ENCODE assay signal across 32 mouse cellular contexts in genomic region chr19:59092295-59092694, GRCm38 (mm10).
"Had no signal": no experiment of that assay in that cellular context is flagged by ENCODE, and none has a peak within 500 bp of the region (broad histone marks: within the 10 kb centered on the region; RNA-seq: fewer than 3 reads in every experiment).

No protein-coding gene starts in this region.

- H3K4me2 ChIP-seq: limb, embryonic 12.5 days; limb, embryonic 13.5 days; limb, embryonic 15.5 days; liver, embryonic 11.5 days; liver, embryonic 12.5 days; liver, embryonic 13.5 days; liver, embryonic 15.5 days; lung, embryonic 14.5 days; lung, embryonic 15.5 days; midbrain, embryonic 11.5 days; midbrain, embryonic 12.5 days; midbrain, embryonic 13.5 days; midbrain, embryonic 15.5 days; neural tube, embryonic 12.5 days had no signal

- H3K9me3 ChIP-seq: limb, embryonic 10.5 days; limb, embryonic 13.5 days; limb, embryonic 15.5 days; liver, embryonic 12.5 days; liver, embryonic 13.5 days; liver, embryonic 15.5 days; lung, embryonic 15.5 days; midbrain, embryonic 10.5 days; midbrain, embryonic 12.5 days; midbrain, embryonic 13.5 days; midbrain, embryonic 15.5 days; neural tube, embryonic 12.5 days had no signal

- H3K4me3 ChIP-seq: limb, embryonic 10.5 days; limb, embryonic 12.5 days; limb, embryonic 13.5 days; limb, embryonic 15.5 days; liver, embryonic 12.5 days; liver, embryonic 13.5 days; liver, embryonic 15.5 days; lung, embryonic 15.5 days; megakaryocyte, embryonic 14.5 days; midbrain, embryonic 10.5 days; midbrain, embryonic 12.5 days; midbrain, embryonic 13.5 days; midbrain, embryonic 15.5 days; myocyte; neural tube, embryonic 12.5 days had no signal

- H3K27ac ChIP-seq: limb, embryonic 10.5 days; limb, embryonic 12.5 days; limb, embryonic 13.5 days; limb, embryonic 15.5 days; liver, embryonic 12.5 days; liver, embryonic 13.5 days; liver, embryonic 14.5 days; liver, embryonic 15.5 days; lung, embryonic 15.5 days; macrophage; midbrain, embryonic 10.5 days; midbrain, embryonic 12.5 days; midbrain, embryonic 13.5 days; midbrain, embryonic 15.5 days; neural tube, embryonic 12.5 days had no signal

- H3K36me3 ChIP-seq: limb, embryonic 10.5 days; limb, embryonic 12.5 days; limb, embryonic 13.5 days; limb, embryonic 15.5 days; liver, embryonic 12.5 days; liver, embryonic 13.5 days; liver, embryonic 15.5 days; lung, embryonic 15.5 days; midbrain, embryonic 10.5 days; midbrain, embryonic 12.5 days; midbrain, embryonic 13.5 days; midbrain, embryonic 15.5 days; neural tube, embryonic 12.5 days had no signal

- H3K9ac ChIP-seq: limb, embryonic 12.5 days; limb, embryonic 13.5 days; limb, embryonic 15.5 days; liver, embryonic 12.5 days; liver, embryonic 13.5 days; liver, embryonic 14.5 days; liver, embryonic 15.5 days; liver, postnatal 0 days; lung, embryonic 14.5 days; lung, embryonic 15.5 days; midbrain, embryonic 12.5 days; midbrain, embryonic 13.5 days; midbrain, embryonic 15.5 days; neural tube, embryonic 12.5 days had no signal

- ATAC-seq: liver, embryonic 12.5 days; liver, postnatal 0 days; lung, postnatal 0 days; midbrain, embryonic 13.5 days; midbrain, embryonic 15.5 days; midbrain, embryonic 16.5 days had no signal

- DNase-seq: left cerebral cortex, postnatal 4 days; liver; liver, embryonic 13.5 days; liver, postnatal 0 days; lung, adult 18-20 months; lung, adult 2 months; lung, embryonic 14.5 days; lung, postnatal 10 days; lung, postnatal 14 days; lung, postnatal 36 days; lung, postnatal 4 days; midbrain, embryonic 14.5 days had no signal

- H3K27me3 ChIP-seq: limb, embryonic 12.5 days; limb, embryonic 13.5 days; limb, embryonic 15.5 days; liver, embryonic 12.5 days; liver, embryonic 13.5 days; liver, embryonic 15.5 days; lung, embryonic 15.5 days; megakaryocyte, embryonic 14.5 days; midbrain, embryonic 12.5 days; midbrain, embryonic 13.5 days; midbrain, embryonic 15.5 days; neural tube, embryonic 12.5 days had no signal

- H3K4me1 ChIP-seq: limb, embryonic 10.5 days; limb, embryonic 12.5 days; limb, embryonic 13.5 days; limb, embryonic 15.5 days; liver, embryonic 12.5 days; liver, embryonic 13.5 days; liver, embryonic 15.5 days; lung, embryonic 15.5 days; megakaryocyte, embryonic 14.5 days; midbrain, embryonic 10.5 days; midbrain, embryonic 12.5 days; midbrain, embryonic 13.5 days; midbrain, embryonic 15.5 days; neural tube, embryonic 12.5 days had no signal
